Mouse (Mus musculus): Measurements from ENCODE around the gene Tex48.

DNA sequence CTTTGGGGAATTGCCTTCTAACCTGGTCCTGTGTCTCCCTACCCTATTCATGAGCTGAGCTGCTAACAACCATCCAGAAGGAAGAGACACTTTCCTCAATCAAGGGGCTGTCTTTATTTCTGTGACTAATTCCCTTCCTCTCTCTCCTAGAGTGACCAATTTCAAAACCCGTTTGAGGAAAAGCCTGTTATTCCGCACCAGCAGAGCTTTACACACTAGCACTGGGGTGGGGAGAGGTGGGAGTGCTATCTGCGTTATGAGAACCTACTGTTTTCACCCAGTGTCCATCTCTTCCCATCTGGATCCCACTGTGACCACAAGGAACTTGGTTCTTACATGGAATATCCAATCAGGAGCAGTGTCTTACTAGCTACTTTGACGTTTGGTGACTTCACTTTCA is 36.9 kb upstream of the Tex48 start:
- TF ChIP-seq CTCF (IDR thresholded peaks at IDR 0.05; ENCODE audit: low read depth) (no peak), EP300 (IDR thresholded peaks at IDR 0.05; ENCODE audit: low read depth) (no peak)

Data from heart, postnatal 0 days (tissue).